Mouse (Mus musculus): ENCODE results near the gene Bzw1. TPM values are rescaled to one million over a fixed set of nuclear protein-coding genes. Genes with fewer than 3 reads are reported as not detected.
A peak's percentile ranks its signal among the peaks of the same experiment; 100 is the strongest.

Bzw1 gene
- total RNA-seq, 2 experiments from 2014 or later: 124 to 131 TPM

DNA sequence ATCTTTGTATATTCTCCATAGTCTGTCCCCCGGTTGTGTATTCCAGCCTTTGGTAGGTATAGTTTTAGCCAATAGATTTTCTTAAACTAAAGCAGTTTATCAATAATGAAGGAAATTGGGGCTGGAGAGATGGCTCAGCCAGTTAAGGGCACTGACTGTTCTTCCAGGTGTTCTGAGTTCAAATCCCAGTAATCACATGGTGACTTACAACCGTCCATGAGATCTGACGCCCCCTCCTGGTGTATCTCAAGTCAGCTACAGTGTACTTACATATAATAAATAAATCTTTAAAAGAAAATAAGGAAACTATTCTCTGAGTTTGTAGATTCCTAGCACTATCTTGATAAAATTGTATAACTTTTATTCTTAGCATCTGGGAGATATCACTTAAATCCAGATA lies 2.6 kb downstream of the Bzw1 start:
- DNase-seq (ENCODE audit: extremely low spot score in 1 of 2, low spot score in 1 of 2): no peak

DNA sequence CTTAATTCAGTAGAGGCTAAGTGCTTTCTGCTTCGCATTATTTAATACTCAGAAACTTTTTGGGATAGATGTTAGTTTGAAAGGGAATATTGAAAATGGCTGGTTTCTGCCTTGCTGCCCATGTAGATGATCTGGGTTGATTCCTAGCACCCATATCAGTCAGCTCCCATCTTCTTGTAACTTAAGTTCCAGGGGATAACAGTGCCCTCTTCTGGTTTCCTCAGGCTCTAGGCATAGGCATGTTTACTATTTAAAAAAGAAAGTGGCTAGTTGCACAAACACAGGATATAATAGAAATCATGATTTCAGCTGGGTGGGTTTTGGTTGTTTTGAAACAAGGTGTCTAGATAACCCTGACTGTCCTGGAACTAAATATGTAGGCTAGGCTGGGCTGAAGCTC lies 3.5 kb downstream of the Bzw1 start:
- no peak for DNase-seq (ENCODE audit: extremely low spot score in 1 of 2, low spot score in 1 of 2)

DNA sequence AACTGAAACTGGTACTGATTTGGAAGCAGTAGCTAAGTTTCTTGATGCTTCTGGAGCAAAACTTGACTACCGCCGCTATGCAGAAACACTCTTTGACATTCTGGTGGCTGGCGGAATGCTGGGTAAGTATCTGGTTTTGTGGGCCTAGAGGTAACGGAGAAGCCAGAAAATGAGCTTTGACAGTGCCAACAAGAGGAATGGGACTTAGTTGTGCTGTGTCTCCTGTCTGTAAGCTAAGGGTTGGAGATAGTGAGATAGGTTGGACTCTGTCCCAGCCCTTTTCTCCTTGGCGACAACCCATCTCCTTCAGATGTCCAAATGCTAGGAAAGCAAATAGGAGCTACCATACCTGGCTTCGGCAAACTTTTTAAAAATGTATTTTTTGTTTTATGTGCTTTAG lies 5.0 kb downstream of the Bzw1 start:
- DNase-seq (ENCODE audit: extremely low spot score in 1 of 2, low spot score in 1 of 2): no peak

DNA sequence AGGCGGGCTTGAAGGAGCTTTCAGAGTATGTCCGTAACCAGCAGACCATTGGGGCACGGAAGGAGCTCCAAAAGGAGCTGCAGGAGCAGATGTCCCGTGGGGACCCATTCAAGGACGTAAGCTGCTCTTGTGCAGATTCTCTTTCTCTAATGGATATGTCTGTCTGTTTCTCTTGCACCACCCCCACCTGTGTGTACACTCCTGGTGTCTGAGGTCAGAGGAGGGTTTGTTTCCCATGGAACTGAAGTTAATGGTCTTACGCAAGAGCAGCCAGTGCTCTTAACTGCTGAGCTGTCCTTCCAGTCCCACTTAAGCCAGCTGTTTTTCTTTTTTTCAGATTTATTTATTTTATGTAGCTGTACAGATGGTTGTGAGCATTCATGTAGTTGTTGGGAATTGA lies 8.7 kb downstream of the Bzw1 start:
- no peak for DNase-seq (ENCODE audit: extremely low spot score in 1 of 2, low spot score in 1 of 2)

DNA sequence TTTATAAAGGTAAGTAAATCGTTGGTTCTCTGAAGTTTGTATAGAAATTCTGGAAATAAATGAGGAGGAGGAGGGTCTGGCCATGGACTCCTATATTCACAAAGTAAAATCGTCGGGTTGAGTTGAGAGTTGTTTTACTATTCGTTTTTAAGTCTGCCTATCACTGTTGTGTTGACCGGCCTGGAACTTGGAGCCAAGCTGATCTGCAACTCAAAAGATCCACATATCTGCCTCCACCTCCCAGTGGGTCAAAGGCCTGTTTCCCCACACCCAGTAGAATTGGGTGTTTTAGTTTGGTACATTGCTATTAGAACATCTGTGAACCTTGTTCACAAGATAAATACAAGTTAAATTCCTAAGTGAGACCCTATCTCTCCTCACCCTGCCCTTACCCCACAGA lies 11.0 kb downstream of the Bzw1 start:
- DNase-seq (ENCODE audit: extremely low spot score in 1 of 2, low spot score in 1 of 2): no peak

DNA sequence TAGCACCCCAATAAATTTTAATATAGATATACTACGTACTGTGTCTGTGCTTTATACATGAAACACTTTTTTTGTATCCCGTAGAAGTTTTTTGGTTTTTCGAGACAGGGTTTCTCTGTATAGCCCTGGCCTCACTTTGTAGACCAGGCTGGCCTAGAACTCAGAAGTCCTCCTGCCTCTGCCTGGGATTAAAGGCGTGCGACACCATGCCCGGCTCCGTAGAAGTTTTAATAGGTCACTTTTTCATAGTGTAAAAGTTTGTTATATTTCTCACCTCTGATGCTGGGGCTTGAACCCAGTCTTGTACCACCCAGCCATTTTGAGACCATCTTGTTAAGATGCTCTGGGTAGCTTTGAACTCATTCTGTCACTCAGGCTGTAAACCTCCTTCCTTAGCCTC lies 14.6 kb downstream of the Bzw1 start:
- DNase-seq (ENCODE audit: extremely low spot score in 1 of 2, low spot score in 1 of 2): no peak

DNA sequence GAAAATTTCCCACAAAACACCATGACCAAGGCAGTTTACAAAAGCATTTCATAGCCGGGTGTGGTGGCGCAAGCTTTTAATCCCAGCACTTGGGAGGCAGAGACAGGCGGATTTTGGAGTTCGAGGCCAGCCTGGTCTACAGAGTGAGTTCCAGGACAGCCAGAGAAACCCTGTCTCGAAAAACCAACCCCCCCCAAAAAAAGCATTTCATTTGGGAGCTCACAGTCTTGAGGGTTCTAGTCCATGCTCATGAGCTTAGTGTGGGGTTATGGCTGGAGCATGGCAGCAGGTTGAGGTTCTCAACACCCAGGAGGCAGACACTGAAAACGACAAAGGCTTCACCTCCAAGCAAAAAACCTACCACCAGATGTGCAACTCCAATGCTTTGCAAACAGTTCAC lies 15.4 kb downstream of the Bzw1 start:
- DNase-seq (ENCODE audit: extremely low spot score in 1 of 2, low spot score in 1 of 2): no peak

DNA sequence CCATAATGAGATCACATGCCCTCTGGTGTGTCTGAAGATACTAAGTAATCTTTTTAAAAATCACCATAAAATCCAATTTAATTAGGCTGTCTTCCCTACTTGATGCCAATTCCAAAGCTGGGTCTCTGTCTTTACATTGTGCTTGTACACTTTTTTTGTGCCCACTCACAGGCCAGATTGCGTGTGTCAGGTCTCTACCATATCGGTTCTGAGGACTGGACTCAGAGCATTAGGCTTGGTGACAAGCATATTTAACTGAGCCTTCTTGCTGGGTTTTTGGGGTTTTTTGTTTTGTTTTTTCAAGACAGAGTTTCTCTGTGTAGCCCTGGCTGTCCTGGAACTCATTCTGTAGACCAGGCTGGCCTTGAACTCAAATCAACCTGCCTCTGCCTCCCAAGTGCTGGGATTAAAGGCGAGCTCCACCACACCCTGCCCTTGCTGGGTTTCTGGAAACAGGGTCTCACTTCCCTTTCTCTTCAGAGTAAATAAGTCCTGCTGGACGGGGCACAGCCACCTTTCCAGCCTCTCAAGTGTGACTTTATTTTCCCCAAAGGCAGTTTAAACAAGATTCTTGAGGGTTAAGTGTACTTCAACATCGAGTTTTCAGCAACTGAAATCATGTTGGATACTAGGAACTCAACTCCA lies 17.0 kb downstream of the Bzw1 start:
- no peak for DNase-seq (ENCODE audit: extremely low spot score in 1 of 2, low spot score in 1 of 2)

DNA sequence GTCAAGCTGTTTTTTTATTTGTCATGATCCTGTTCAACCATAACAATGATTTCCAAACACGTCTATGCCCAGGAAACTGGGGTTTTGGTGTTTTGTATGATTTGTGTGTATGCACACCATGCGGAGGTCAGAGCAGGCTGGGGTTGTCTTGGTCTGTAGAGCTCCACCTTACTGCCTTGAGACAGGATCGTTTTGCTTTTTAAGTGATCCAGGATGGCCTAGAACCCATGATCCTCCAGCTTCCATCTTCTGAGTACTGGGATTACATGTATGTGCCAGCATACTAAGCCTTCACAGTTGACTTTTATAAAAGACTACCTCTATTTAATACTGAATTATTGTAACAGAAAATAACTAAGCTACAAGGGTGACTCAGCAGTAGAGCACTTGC lies 17.5 kb downstream of the Bzw1 start:
- DNase-seq (ENCODE audit: extremely low spot score in 1 of 2, low spot score in 1 of 2): no peak

DNA sequence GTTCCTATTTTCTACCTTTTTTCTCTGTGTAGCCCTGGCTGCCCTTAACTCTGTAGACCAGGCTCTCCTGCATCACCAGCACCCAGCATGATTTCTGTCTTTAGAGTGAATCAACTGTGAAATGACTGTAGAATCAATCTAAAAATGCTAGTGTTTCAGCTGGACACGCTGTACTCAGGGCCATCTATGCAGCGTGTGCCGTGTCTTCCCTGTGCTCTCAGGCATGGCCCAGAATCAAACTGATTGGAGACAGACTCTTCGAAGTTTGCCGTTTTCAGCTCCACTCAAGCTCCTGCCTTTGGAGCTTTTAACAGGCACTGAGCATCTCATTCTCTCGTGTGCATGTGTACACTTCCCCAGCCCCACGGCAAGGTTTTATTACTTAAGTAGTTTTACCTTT lies 18.1 kb downstream of the Bzw1 start:
- DNase-seq (ENCODE audit: extremely low spot score in 1 of 2, low spot score in 1 of 2): no peak

DNA sequence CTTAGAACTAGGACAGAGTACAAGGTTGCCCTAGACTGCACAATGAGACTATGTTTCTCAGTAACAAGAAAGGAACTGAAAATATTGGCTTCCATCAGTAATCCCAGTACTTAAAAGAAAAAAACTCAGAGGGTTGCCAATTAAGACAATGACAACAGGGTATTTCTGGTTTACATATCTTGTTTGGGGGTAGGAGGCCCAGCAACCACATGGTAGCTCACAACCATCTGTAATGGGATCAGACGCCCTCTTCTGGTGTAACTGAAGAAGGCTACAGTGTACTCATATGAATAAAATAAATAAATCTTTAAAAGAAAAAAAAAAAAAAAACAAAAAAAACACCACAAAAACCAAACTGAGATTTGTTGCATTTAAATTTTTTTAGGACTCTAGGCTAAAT lies 22.7 kb downstream of the Bzw1 start:
- no peak for DNase-seq (ENCODE audit: extremely low spot score in 1 of 2, low spot score in 1 of 2)

DNA sequence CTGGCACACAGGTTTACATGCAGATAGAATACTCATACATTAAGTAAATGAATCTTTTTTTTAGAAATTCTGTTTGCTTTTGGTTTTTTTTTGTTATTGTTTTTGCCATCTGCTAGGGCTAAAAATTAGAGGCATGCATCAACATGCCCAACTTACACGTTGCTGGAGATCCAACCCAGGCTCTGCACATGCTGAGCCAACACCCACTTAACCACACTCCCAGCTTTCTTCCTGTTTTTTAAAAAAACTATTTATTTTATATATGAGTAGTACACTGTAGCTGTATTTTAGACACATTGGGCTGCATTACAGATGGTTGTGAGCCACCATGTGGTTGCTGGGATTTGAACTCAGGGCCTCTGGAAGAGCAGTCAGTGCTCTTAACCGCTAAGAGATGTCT lies 23.4 kb downstream of the Bzw1 start:
- no peak for DNase-seq (ENCODE audit: extremely low spot score in 1 of 2, low spot score in 1 of 2)

DNA sequence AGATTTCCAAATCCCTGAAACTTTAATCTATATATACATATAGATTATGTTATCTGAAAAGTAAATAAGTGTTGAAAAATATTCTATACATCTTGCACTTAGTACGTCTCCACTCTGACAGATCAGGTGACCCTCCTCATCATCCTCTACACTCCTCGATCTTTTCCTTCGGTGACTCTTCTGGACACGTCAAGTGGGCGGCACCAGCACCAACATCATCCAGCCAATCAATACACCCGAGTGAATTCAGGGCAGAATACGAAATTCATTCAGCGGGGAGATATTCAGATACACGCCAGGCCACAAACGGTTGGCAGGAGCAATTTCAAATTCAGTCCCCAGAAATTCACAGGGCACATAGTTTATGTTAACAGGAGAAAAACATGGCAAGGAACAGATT lies 27.3 kb downstream of the Bzw1 start:
- no peak for DNase-seq (ENCODE audit: extremely low spot score in 1 of 2, low spot score in 1 of 2)

DNA sequence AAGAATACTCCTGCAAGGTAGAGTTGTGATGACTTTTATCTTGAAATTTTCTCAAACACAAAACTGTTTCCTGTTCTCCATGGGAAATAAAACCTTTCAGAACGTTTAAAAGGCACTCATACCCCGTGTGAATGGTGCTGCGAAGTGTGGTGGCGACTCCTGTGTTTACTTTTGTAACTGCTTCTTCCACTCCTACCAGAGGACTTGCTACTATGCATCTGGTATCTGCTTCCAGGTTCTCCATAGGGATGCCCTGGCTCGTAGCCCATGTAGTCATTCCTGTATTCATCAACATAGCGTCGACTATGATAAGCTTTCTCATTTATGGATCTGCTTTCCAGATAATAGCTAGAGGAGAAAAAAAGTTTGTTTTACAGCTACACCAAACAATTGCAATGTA lies 28.3 kb downstream of the Bzw1 start:
- no peak for DNase-seq (ENCODE audit: extremely low spot score in 1 of 2, low spot score in 1 of 2)

DNA sequence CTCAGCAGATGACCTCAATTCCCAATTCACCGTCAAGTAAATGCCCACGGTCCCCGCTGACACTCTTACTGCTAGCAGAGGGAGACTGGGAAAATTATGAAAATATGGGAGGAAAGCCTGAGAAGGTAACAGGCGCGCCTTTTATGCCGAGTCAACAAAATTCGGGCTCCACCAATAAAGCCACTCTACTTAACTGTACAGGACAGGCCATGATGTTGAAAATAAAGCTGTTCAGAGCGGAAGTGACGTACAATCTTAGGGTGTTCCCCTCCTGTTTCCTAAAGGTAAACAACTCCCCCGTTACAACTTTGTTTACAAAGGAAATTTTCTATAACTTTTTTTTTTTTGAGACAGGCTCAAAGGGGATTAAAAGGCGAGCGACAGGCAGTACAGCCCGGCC lies 30.2 kb downstream of the Bzw1 start:
- no peak for DNase-seq (ENCODE audit: extremely low spot score in 1 of 2, low spot score in 1 of 2)

DNA sequence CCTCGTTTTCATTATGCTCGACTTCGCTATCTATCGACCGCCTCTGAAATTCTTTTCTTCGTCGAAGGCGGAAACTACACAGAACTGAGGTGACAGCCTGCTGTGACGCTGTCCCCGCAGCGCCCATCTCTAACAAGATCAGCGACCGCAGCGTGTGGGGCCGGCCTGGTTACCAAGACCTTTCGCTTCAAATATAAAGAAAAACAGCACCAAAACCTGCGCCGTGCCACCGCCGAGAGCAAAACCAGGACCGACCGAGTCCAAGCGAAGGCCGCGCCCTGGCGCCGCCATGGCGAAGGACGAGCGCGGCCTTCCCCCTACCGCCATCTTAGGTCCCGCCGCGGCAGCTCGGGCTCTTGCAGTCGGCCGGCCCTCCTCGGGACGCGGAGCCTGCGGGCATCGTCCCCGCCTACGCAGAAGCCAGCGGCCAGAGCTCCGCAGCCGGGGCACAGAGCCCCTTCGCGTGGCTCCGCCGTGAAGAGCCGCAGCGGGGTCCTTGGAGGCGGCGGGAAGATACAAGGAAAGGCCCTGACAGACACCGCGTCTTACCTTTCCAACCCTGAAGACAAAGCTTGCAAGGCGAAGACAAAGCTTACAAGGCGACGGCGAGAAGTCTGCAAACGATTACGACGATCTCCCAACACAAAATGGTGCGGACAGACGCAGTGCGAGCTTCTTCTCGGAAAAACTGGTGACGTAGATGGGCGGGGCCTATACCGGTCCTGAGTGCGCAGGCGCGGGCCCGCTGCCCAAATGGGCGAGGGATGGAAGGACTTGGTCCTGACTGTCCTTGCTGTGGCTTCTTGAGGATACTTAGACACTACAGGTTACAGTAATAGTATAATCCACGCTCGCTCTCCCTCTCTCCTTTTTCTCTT lies 30.9 kb downstream of the Bzw1 start, which contains the start of gene Clk1:
TSS of gene Clk1 (minus strand) at position 696 of the 878 bp plus-strand sequence.
- peak; percentile 95 to 97 for DNase-seq (ENCODE audit: extremely low spot score in 1 of 2, low spot score in 1 of 2)

DNA sequence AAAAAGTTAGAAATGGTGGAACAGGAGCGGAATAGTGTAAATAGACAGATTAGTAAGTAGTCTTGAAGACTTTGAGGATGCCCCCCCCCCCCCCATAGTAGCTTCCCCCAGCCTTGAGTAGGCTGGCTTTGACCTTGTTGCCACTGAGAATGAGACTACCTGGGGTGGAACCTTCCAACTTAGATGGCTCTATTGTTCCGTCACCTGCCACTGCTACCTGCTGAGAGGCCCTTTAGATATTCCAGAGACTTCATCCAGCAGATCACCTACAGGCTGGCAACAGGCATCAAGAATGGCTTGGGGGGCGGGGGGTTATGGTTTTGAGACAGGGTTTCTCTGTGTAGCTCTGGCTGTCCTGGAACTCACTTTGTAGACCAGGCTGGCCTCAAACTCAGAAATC lies 31.9 kb downstream of the Bzw1 start:
- no peak for DNase-seq (ENCODE audit: extremely low spot score in 1 of 2, low spot score in 1 of 2)

DNA sequence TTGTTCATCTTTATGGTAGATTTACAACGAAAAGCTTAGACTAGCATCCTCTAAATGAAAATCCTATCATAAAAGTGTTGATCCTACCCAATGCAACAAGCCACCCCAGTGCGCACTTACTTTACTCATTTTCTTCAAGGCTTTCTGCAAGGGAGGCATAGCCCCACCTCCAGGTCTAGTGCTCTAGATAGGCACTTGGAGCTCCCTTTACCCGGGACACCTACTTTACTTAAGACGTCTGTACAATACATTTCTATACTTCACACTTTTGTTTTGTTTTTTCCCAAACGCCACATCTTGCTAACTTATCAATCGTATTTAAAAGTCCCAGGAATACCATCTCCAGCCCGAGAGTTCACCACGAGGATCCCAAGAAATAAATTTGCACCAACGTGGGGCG lies 52.0 kb downstream of the Bzw1 start:
- no peak for DNase-seq (ENCODE audit: extremely low spot score in 1 of 2, low spot score in 1 of 2)

DNA sequence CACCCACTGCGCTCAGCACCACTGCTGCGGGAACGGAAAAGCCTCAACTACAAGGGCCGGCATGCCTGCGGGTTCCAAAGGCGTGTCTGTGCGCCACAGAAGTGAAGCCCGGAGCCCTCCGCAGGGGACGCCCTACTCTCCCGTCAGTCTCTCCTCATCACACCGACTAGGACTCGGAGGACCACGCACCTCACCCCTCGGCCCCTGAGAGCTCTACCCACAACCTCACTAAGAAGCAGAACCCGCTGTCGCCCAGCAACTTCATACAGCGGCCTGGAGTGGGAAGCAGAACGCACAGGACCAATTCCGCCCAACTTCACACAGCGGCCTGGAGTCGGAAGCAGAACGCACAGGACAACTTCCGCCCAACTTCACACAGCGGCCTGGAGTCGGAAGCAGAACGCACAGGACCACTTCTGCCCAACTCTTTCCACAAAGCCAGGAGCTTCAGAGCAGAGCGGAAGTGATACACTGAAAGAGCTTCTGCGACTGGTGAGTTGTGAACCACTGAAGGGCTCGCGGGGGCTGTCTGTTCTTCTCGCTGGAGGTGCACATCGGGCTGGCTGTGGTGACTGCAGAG lies 52.5 kb downstream of the Bzw1 start, which contains the start of the genes Nif3l1 and Ppil3:
TSS of gene Nif3l1 (plus strand) at position 9 of the 580 bp plus-strand sequence.
TSS of gene Ppil3 (minus strand) at position 344 of the 580 bp plus-strand sequence.
- DNase-seq (ENCODE audit: extremely low spot score in 1 of 2, low spot score in 1 of 2): peak; percentile 68 to 85

DNA sequence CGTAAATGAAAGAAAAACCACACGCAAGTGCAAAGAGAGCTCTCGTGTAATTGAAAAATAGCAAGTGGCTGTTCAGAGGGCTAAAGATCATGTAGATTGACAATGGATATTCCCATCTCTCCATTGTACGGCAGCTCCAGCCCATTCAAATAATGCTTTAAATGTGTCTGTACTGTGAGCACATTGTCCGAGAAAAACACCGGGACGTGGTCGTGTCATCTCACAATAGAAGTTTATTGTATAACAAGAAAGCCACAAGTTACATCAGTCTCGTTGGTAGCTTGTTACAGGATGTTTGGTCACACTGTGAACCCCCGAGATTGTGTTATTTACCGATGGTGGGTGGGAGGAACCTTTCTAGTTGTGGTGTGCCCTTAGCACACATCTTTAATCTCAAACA lies 53.2 kb downstream of the Bzw1 start:
- DNase-seq (ENCODE audit: extremely low spot score in 1 of 2, low spot score in 1 of 2): no peak

DNA sequence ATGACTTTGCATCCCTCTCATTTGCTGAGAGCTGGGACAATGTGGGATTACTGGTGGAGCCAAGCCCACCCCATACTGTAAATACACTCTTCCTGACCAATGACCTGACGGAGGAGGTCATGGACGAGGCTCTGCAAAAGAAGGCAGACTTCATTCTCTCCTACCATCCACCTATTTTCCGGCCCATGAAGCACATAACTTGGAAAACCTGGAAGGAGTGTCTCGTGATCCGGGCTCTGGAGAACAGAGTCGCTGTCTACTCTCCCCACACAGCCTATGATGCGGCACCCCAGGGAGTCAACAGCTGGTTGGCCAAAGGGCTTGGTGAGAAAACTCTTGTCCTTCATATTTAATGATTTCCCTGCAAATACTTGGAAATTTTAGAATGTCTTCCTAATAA lies 55.1 kb downstream of the Bzw1 start:
- no peak for DNase-seq (ENCODE audit: extremely low spot score in 1 of 2, low spot score in 1 of 2)

DNA sequence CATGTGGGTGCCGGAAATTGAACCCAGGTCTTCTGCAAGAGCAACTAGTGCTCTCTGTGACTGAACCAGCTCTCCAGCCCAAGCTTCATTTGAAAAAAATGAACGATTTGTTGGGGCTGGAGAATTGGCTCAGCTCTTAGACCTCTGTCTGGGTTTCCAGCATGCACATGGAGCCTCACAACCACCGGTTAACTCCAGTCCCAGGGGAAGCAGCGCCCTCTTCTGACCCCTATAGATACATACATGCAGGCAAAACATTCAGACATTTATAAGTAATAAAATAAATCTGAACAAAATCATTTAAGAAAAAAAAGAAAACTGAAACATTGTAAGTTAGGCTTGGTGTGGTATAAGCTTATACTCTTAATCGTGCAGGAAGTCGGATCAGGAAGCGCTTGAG lies 55.7 kb downstream of the Bzw1 start:
- DNase-seq (ENCODE audit: extremely low spot score in 1 of 2, low spot score in 1 of 2): no peak
